Mouse (Mus musculus) 3134 (cell line): Measurements from ENCODE around the gene Gm42906.

Experiments used
- DNase-seq: peaks from one replicate; pipeline ENCODE4 v3.0.0-alpha.2; 2011; ENCODE audit warnings: low spot score; ENCODE audit not compliant: insufficient read length; ENCODE audit errors: extremely low read depth

Gene Gm42906

DNA sequence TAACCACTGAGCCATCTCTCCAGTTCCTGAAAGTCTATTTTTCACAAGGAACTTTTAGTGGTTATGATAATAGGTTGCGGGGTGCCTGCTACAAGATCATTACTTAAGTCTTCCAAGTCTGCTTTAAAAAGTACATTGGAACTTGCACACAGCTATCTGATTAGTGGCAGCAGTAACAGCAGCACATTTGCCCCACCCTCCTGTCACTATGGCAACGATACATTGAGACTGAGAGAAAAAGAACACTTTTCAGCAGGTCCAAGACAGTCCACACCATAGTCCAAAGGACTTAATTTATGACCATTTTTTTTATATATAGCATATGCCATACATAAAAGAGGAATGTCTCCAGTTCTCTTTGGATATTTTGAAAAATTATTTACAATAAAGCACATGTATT, 181.7 kb downstream of the Gm42906 start:
- DNase-seq = no peak

GRCm38 (mm10) chr5:151245571-151245970, 182.4 kb downstream of the Gm42906 start:
- no peak for DNase-seq

DNA sequence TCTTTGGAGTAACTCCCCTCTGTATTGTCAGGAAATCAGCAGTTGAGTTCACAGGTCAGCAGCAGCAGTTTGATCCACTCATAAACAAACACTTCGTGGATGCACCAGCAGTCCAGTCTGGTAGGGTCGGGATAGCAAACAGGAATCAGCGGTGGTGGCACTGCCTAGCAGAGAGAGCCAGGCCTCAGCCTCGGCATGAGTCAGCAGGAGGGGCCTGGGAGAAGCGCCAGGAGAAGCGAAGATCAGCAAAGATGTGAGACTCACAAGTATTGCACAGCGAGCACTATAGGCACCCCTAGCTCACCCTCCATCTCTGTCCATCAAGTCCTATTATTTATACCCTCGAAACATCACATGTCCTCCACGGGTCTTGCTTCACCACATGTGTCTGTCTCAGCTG, 189.2 kb downstream of the Gm42906 start:
- peak; percentile 68 for DNase-seq

DNA sequence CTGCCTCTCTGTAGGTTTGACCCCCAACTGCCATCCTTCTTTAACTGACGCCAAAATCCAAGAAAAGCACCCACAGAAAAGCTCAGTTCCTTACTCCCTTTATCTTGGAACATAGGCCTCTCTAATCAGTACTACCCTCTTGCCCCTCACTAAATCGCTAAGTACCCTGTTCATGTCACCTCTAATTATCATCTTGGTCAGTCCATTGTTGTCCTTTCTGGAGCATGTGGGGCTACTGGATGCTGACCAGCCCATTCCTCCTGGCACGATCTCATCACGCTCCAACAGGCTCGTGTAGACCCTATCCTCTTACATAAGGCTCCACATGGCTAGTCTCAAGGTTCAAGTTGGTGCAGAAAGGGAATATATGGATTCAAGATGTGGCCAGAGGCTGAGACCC, 191.6 kb downstream of the Gm42906 start:
- no peak for DNase-seq

DNA sequence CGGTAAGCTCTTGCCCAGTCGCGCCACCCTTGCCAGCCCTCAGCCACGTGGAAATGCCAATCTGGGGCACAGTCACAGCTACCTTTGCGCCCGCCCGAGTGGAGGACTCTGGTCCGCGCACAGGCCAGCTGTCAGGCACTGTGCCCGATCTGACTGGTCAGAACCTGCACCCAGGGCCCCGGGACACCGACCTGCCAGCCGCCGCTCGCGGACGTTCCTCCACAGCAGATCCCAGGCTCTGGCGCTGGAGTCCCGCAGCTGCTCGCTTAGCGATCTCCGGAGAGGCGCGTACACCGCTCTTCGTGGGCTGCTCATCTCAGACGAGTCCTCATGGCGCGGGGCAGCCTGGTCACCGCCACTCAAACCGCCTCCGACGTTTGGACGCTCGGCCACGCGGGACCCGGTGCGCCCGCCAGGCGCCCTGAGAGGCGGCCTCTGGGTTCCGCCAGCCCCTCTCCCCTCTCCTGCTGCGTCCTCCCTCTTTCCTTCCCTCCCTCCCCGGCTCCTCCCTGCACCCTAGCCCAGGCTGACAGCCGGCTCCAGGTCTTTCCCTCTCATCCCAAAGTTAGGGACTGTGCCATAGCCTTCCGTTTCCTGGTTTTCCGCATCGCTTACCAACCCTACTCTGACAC, 194.4 kb downstream of the Gm42906 start, which contains the start of gene Stard13:
Stard13 (minus strand) TSS at position 437 of the 632 bp plus-strand sequence.
- DNase-seq = peak; percentile 81

DNA sequence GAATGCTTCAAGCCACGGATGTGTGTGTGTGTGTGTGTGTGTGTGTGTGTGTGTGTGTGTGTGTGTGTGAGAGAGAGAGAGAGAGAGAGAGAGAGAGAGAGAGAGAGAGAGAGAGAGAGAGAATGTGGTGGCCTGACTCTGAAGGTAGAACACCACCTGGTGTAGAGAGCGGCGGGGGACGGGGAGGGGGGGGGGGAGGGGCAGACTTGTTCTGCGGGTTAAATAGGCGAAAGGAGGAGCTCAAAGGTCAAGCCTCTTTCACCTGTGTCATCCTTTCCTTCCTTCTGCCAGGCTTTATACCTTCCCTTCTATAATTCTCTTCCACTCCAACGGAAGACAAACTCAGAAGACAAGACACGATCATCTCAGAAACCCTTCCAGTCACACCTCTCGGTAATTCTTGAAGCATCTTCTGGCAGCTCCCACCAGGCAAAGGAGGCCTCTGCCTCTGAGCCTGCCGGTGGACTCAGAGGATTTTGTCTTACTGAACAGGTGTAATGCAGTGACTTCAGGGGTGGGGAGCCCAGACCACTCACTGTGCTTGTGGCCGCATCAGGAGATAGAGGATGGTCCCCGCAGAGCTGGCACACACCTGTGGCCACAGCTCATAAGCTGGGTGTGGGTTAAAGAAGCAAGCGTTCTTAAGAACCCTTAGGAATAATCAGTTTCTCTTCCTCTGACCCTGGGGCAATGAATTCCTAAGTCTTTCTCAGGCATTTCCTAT, 195.2 kb downstream of the Gm42906 start:
- DNase-seq = no peak

DNA sequence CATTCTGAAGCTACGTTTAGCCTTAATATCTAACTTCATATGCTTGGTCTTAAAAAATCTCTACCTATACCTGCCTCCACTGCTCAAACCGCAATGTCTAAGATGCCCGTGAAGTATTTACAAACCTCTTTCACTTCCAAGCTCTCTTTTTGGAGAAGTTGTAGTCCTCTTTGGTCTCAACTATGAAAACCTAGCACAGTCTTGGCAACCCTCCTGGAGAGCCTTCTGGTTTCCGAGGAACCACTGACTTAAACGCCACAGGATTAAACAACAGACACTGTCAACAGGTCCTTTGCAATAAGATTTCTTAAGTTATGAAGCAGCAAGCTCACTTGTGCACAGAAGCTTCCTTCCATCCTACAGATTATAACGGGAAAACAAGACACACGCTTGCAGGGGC, 196.1 kb downstream of the Gm42906 start:
- no peak for DNase-seq

GRCm38 (mm10) chr5:151231411-151231810, 196.6 kb downstream of the Gm42906 start:
- DNase-seq = no peak

DNA sequence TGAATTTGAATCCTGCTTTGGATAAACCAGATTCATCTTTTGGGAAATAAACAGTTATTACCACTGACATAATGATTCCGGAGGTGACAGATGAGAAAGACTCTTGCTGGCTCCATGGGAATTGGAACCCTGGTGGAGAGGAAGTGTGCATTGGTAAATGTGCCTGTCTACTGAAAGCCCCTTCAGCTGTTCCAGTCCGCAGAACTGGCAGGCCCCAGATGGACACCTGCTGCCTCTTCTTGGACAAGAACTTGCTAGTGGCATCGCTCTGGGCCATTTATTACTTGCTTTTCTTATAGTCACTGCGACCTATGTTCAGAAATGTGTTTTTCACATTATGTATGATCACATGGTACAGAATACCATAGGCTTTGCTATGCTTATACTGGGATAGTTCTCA, 197.5 kb downstream of the Gm42906 start:
- DNase-seq = no peak

DNA sequence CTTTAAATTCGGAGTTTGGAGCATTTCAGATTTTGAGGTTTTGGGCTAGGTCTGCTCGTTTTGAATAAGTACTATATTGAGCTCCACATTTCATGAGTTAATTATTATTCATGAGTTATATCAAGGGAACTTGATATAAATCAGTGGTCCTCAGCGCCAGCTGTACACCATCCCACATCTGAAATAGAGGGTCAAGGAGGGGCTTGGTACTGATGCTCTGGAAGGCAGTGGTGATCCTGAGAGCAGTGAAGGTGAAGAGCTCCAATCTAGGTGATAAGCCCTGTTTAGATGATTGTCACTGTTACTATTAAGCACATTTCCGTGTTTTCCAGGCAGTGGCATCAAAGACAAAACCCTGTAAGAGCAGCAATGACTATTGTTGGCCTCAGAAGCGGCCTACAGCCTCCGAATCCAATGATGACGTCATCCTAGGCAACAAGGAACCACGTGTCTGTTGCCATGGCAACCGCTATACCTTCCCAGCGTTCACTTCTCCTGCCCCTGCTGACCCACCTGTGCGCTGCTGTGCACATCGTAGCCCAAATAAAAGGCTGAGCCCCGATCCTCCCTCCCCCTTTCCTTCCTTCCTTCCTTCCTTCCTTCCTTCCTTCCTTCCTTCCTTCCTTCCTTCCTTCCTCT, 199.5 kb downstream of the Gm42906 start:
- no peak for DNase-seq

DNA sequence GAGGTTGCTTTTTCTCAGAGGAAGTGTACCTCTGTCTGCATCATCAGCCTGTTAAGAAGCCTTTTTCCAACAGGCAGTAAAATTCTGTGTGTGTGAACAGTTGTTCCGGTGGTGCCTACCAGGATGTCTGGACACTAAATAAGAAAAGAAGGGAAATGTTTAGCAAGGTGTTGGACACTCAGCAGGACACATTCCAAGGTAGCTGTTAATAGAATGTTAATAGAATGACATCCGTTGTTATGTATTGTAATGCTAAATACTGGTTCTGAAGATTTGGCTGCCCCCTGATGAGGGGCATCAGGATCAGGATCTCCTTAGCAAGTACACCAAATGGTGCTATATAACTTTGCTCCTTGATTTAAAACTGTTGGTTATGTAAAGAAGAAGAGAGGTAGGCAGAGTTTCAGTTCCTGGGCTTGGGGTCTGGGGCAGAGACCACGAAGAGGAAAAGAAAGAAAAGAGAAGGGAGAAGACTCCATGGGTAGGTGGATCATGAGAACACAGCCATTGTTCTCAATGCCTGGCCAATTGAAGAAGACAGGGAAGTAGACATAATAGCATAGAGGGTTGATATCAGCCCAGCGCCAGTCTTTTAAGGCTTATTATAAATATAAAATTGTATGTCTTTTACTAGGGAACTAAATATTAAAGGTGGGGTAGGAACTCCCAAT, 204.1 kb downstream of the Gm42906 start:
- DNase-seq = no peak

DNA sequence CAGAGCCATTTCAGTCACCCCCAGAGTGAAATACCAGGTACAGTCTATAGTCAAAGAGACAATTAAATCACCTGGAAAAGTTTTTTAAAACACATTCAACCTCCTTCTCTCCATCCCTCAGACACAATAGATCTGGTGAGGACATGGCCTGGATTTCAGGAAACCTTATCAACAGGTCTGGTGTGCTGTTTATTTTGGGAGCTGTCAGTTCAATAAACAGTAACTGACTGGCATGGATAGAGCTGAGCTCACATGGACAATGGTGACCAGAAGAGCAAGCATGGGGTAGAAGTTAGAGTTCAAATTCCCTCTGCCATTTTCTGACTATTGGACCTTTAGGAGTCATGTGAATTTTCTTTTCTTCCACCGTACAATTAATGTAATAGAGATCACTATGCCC, 205.2 kb downstream of the Gm42906 start:
- no peak for DNase-seq

GRCm38 (mm10) chr5:151218689-151219115, 209.3 kb downstream of the Gm42906 start:
- no peak for DNase-seq

DNA sequence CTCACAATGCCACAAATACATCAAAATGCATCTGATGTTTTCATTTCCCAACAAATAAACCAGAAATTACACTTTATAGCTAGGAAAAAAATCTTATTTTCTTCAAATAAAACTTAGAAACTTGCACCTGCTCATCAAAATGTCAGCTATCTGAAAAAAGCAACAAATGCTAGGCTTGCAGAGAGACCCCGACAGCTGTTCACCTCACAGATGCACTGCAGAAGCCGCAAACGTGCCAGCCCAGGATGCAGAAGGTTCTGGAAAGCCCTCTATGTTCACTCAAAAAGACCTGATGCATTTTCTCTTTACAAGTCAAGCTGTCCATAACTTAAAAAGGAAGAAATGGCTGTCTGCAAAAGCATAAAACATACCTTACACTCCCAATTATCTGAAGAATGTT, 214.9 kb downstream of the Gm42906 start:
- no peak for DNase-seq

GRCm38 (mm10) chr5:151210869-151211268, 217.1 kb downstream of the Gm42906 start:
- no peak for DNase-seq

- no peak for DNase-seq
These were observed 217.9 kb downstream of the Gm42906 start for GRCm38 (mm10) chr5:151210060-151210459.

GRCm38 (mm10) chr5:151205017-151205416, 222.9 kb downstream of the Gm42906 start:
- DNase-seq = no peak

DNA sequence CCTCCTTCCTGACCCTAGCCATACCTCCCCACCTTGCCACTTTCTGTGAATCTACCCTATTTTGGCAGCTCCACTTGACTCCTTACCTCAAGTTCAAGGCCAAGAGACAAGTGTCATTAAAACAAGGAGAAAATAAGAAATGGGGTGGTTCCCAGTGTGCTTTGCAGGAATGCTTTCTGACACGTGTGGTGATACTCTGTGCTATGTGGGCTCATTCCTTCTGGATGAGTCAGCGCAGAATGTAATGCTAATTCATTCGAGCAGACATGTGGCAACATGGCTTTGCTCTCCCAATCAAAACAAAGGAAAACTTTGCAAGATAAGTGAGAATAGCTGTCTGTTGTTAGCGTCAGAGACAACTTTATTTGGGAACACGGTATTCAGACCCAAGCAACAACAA, 225.0 kb downstream of the Gm42906 start:
- DNase-seq = peak; percentile 59

DNA sequence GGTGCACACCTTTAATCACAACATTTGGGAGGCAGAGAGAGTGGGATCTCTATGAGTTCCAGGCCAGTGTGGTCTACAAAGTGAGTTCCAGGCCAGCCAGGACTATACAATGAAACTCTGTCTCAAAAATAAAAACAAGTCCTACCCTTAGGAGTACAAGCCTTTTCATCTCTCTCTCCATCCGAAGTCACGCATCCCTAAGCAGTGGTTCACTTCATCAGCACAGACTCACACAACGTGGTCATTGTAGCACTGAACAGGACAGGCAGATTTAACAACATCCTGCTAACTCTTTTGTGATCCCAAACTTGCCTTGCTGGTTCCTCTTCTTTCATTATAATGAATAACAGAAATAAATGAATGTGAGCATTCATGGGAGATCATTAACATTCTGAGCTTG, 226.7 kb downstream of the Gm42906 start:
- no peak for DNase-seq

GRCm38 (mm10) chr5:151199235-151199634, 228.7 kb downstream of the Gm42906 start:
- DNase-seq = no peak

GRCm38 (mm10) chr5:151196603-151197272, 231.2 kb downstream of the Gm42906 start:
- DNase-seq = peak; percentile 57
